Mouse (Mus musculus) right cerebral cortex, adult 18-20 months (tissue): ENCODE data around the gene Gm20715.
"Not testable (repeated sequence)": the region's sequence is repeated elsewhere in the genome, so short reads cannot be mapped to it uniquely, and the experiment has no call there.

ENCODE experiments used
- DNase-seq: peaks from one replicate; pipeline ENCODE4 v3.0.0; 2022; ENCODE audit warnings: mixed read lengths

Gm20715 gene

GRCm38 (mm10) chr7:6430342-6430741 is 20.3 kb downstream of the Gm20715 start:
- DNase-seq, result no peak

GRCm38 (mm10) chr7:6438388-6438787 is 28.3 kb downstream of the Gm20715 start, which contains the start of gene Olfr1344:
Olfr1344 (plus strand) TSS chr7:6438688.
- DNase-seq, result no peak

GRCm38 (mm10) chr7:6441173-6441572 is 31.1 kb downstream of the Gm20715 start:
- no peak for DNase-seq

GRCm38 (mm10) chr7:6447771-6448170 is 37.7 kb downstream of the Gm20715 start:
- no peak for DNase-seq

GRCm38 (mm10) chr7:6455868-6456267 is 45.8 kb downstream of the Gm20715 start, which contains the start of gene Olfr1336:
Olfr1336 (plus strand) TSS chr7:6456168.
- DNase-seq, result no peak

- DNase-seq, result no peak
Observed at GRCm38 (mm10) chr7:6456399-6456798, 46.3 kb downstream of the Gm20715 start.

GRCm38 (mm10) chr7:6466951-6467350 is 56.9 kb downstream of the Gm20715 start, which contains the start of gene Olfr1346:
Olfr1346 (plus strand) TSS chr7:6467101.
- DNase-seq, result no peak

- not testable (repeated sequence) for DNase-seq
Observed at GRCm38 (mm10) chr7:6477633-6478032, 67.6 kb downstream of the Gm20715 start.

- no peak for DNase-seq
Observed at GRCm38 (mm10) chr7:6486841-6487240, 76.8 kb downstream of the Gm20715 start, which contains the start of gene Olfr5. Olfr5 (minus strand) TSS chr7:6486941.
